8 mouse cellular contexts compared by ENCODE assay signal in genomic region chr7:24587330-24588105, GRCm38 (mm10). TPM values are rescaled to one million over a fixed set of nuclear protein-coding genes. Genes with fewer than 3 reads are reported as not detected.
DNase-seq lines count a peak whose midpoint lies in the region; ATAC-seq lines count a peak whose summit lies in the region.

Ethe1 (plus strand) TSS chr7:24587543.
Zfp575 (minus strand) TSS chr7:24587641.

- H3K27me3 ChIP-seq in megakaryocyte, embryonic 14.5 days (replicated peaks) = peaks cover 38% of the 10 kb centered on the region
- H3K27me3 ChIP-seq in embryonic facial prominence, embryonic 10.5 days (replicated peaks; ENCODE audit: low read depth, poor library complexity, severe bottlenecking) = peaks cover 45% of the 10 kb centered on the region
- H3K27me3 ChIP-seq in heart, embryonic 11.5 days (ENCODE audit: control insufficient read depth, insufficient read depth, low read length) = peaks cover 39% of the 10 kb centered on the region
- H3K27me3 ChIP-seq in liver, embryonic 15.5 days = peaks cover 41% of the 10 kb centered on the region

- peak within 1 kb of the TSS; percentile 62 for H3K9ac ChIP-seq in heart, embryonic 11.5 days (ENCODE audit: low read depth, low read length)
- H3K9ac ChIP-seq in liver, embryonic 15.5 days = no peak within 1 kb of the TSS

- ATAC-seq in megakaryocyte, adult 5-6 weeks (ENCODE audit: poor library complexity, severe bottlenecking) = no peak
- peak; percentile 36; the same call in 1 of the 2 replicates for ATAC-seq in heart, embryonic 11.5 days (replicated peaks; ENCODE audit: insufficient number of reproducible peaks, low FRiP score, low TSS enrichment)
- no peak for ATAC-seq in liver, embryonic 15.5 days (ENCODE audit: insufficient read depth)

- H3K4me3 ChIP-seq in megakaryocyte, embryonic 14.5 days (replicated peaks) = peak within 1 kb of the TSS; percentile 59
- peak within 1 kb of the TSS; percentile 64 for H3K4me3 ChIP-seq in embryonic facial prominence, embryonic 10.5 days
- H3K4me3 ChIP-seq in heart, embryonic 11.5 days (ENCODE audit: low read depth, low read length) = peak within 1 kb of the TSS; percentile 48
- H3K4me3 ChIP-seq in liver, embryonic 15.5 days (replicated peaks) = peak within 1 kb of the TSS; percentile 47

- DNase-seq in embryonic facial prominence, embryonic 10.5 days (ENCODE audit: low spot score) = peak; percentile 89
- peak; percentile 86 to 87 for DNase-seq in layer of hippocampus, adult 18-20 months (ENCODE audit: low spot score in 2 of 2)
- peak; percentile 51 for DNase-seq in retina, postnatal 7 days (ENCODE audit: low read depth, low spot score)
- DNase-seq in spleen, adult 12 weeks (ENCODE audit: low spot score) = no peak

- peaks cover 17% of the 10 kb centered on the region for H3K4me1 ChIP-seq in megakaryocyte, embryonic 14.5 days
- H3K4me1 ChIP-seq in embryonic facial prominence, embryonic 10.5 days = peaks cover 17% of the 10 kb centered on the region
- H3K4me1 ChIP-seq in heart, embryonic 11.5 days (ENCODE audit: control insufficient read depth, insufficient read depth, low read length) = 0 out of 2 replicates have a peak, but pooled peaks cover 4% of the 10 kb centered on the region
- peaks cover 41% of the 10 kb centered on the region for H3K4me1 ChIP-seq in liver, embryonic 15.5 days (replicated peaks)

- 7% methylated on average over 30 of the region's 30 CpGs for WGBS in embryonic facial prominence, embryonic 10.5 days
- WGBS in heart, embryonic 11.5 days (ENCODE audit: insufficient replicate concordance) = 8% methylated on average over 28 of the region's 30 CpGs
- WGBS in liver, embryonic 15.5 days (ENCODE audit: insufficient replicate concordance) = 7% methylated on average over 30 of the region's 30 CpGs

- H3K27ac ChIP-seq in embryonic facial prominence, embryonic 10.5 days (replicated peaks) = peak within 1 kb of the TSS; percentile 79
- no peak within 1 kb of the TSS for H3K27ac ChIP-seq in heart, embryonic 11.5 days (ENCODE audit: low read depth, low read length)
- no peak within 1 kb of the TSS for H3K27ac ChIP-seq in liver, embryonic 15.5 days (replicated peaks)

- peaks cover 23% of the 10 kb centered on the region for H3K9me3 ChIP-seq in megakaryocyte, embryonic 14.5 days
- H3K9me3 ChIP-seq in embryonic facial prominence, embryonic 10.5 days = peaks cover 12% of the 10 kb centered on the region
- H3K9me3 ChIP-seq in heart, embryonic 11.5 days (replicated peaks; ENCODE audit: control insufficient read depth, low read length) = no peaks in the 10 kb centered on the region
- H3K9me3 ChIP-seq in liver, embryonic 15.5 days (replicated peaks) = no peaks in the 10 kb centered on the region

- no peaks in the 10 kb centered on the region for H3K36me3 ChIP-seq in megakaryocyte, embryonic 14.5 days (replicated peaks; ENCODE audit: low read length)
- H3K36me3 ChIP-seq in embryonic facial prominence, embryonic 10.5 days (replicated peaks) = no peaks in the 10 kb centered on the region
- H3K36me3 ChIP-seq in heart, embryonic 11.5 days (ENCODE audit: control insufficient read depth, insufficient read depth, low read length) = no peaks in the 10 kb centered on the region
- no peaks in the 10 kb centered on the region for H3K36me3 ChIP-seq in liver, embryonic 15.5 days (replicated peaks)

- H3K4me2 ChIP-seq in heart, embryonic 11.5 days = peak within 1 kb of the TSS; percentile 73
- peak within 1 kb of the TSS; percentile 73 for H3K4me2 ChIP-seq in liver, embryonic 15.5 days

RNA-seq across cellular contexts. Expression of gene Ethe1, which starts in this region (rescaled TPM):
- polyA plus RNA-seq in megakaryocyte, embryonic 14.5 days (2012; ENCODE audit: insufficient read depth, low replicate concordance) = 14.5 and 17.5 TPM in 2 replicates
- 148 and 171 TPM in 2 replicates for total RNA-seq in megakaryocyte, adult 5-6 weeks (2015)
- 59.2 and 67.7 TPM in 2 replicates for total RNA-seq in megakaryocyte, adult 5-6 weeks (2017)
- 26.3 and 27.3 TPM in 2 replicates for polyA plus RNA-seq in embryonic facial prominence, embryonic 10.5 days (2016; fragmentation: Nextera tagmentation; extraction: Ambion mirVana)
- 23.4 and 23.9 TPM in 2 replicates for polyA plus RNA-seq in heart, embryonic 11.5 days (2014; fragmentation: Nextera tagmentation; extraction: Ambion mirVana)
- 10 to 100 TPM; 11.8 to 13.3 TPM for total RNA-seq in layer of hippocampus, adult 18-20 months (2021)
- polyA plus RNA-seq in liver, embryonic 15.5 days (2015; fragmentation: Nextera tagmentation; extraction: Ambion mirVana) = 27.1 and 28.9 TPM in 2 replicates

RNA-seq across cellular contexts. Expression of gene Zfp575, which starts in this region (rescaled TPM):
- 0.30 TPM in 1 of 2 replicates, not detected in the other for polyA plus RNA-seq in megakaryocyte, embryonic 14.5 days (2012; ENCODE audit: insufficient read depth, low replicate concordance)
- 0.16 and 0.27 TPM in 2 replicates for total RNA-seq in megakaryocyte, adult 5-6 weeks (2015)
- total RNA-seq in megakaryocyte, adult 5-6 weeks (2017) = 0.08 and 0.22 TPM in 2 replicates
- polyA plus RNA-seq in embryonic facial prominence, embryonic 10.5 days (2016; fragmentation: Nextera tagmentation; extraction: Ambion mirVana) = 2.0 and 2.1 TPM in 2 replicates
- 0.42 and 0.44 TPM in 2 replicates for polyA plus RNA-seq in heart, embryonic 11.5 days (2014; fragmentation: Nextera tagmentation; extraction: Ambion mirVana)
- total RNA-seq in layer of hippocampus, adult 18-20 months (2021) = 1 to 10 TPM; 5.7 TPM
- polyA plus RNA-seq in liver, embryonic 15.5 days (2015; fragmentation: Nextera tagmentation; extraction: Ambion mirVana) = 0.22 and 0.24 TPM in 2 replicates

Comparison
In these comparisons a context has a peak if more than half of its experiments do, and no peak if none do; other contexts are left out.
1. RNA of gene Ethe1 (total RNA-seq): 59.2 to 171 TPM in megakaryocyte, adult 5-6 weeks; 11.8 to 13.3 TPM in layer of hippocampus, adult 18-20 months; every median in the first group is over 4 times any median in the second.
2. RNA of gene Zfp575 (total RNA-seq): 5.7 TPM in layer of hippocampus, adult 18-20 months; 0.08 to 0.27 TPM in megakaryocyte, adult 5-6 weeks; every median in the first group is over 4 times any median in the second.
3. Peak in every context shown above with its lines, with median percentiles within 50 percentile points of each other: H3K4me3 ChIP-seq.